Mouse (Mus musculus) B cell, adult 67 days (primary cell): ENCODE measurements around the gene Hnrnph2. TPM values are rescaled to one million over a fixed set of nuclear protein-coding genes. Genes with fewer than 3 reads are reported as not detected.

Source experiments
- total RNA-seq, 2 experiments: library from RNA; stranded (reverse); gene quantifications; 4 replicates each; pipeline ENCODE4 v1.2.4; 2023

The Hnrnph2 gene
- 100 to 1,000 TPM; 141 to 142 TPM for total RNA-seq

GRCm38 (mm10) chrX:134600659-134601379 is at the start of gene Hnrnph2, which contains the start of gene Gla:
Hnrnph2 (plus strand) TSS chrX:134601179.
Gla (minus strand) TSS chrX:134601125.

GRCm38 (mm10) chrX:134582888-134583669 is 17.9 kb upstream of the Hnrnph2 start, which contains the start of gene Btk:
Btk (minus strand) TSS chrX:134583570.

GRCm38 (mm10) chrX:134585103-134586002 is 15.6 kb upstream of the Hnrnph2 start, which contains the start of gene Rpl36a:
Rpl36a (plus strand) TSS chrX:134585654.

Other genes starting within 250 kb of the Hnrnph2 start
- gene Drp2, start 196.6 kb upstream of the Hnrnph2 start, total RNA-seq, result not detected
- gene Taf7l, start 124.7 kb upstream of the Hnrnph2 start, total RNA-seq, result not detected
- gene Timm8a1, start 59.3 kb upstream of the Hnrnph2 start, total RNA-seq, result 10 to 100 TPM; 19.4 to 20.6 TPM
- 100 to 1,000 TPM; 183 to 199 TPM for gene Btk, start 17.6 kb upstream of the Hnrnph2 start, total RNA-seq
- gene Rpl36a, start 15.5 kb upstream of the Hnrnph2 start, total RNA-seq, result 100 to 1,000 TPM; 481 to 549 TPM
- gene Gla, start 54 bp upstream of the Hnrnph2 start, total RNA-seq, result 10 to 100 TPM; 66.8 to 94.5 TPM
- gene Armcx4, start 85.3 kb downstream of the Hnrnph2 start, total RNA-seq, result 1 to 10 TPM; 1.7 to 2.3 TPM
- under 1 TPM in 1 of 2 experiments, not detected in 1; 0.83 TPM for gene Armcx1, start 116.8 kb downstream of the Hnrnph2 start, total RNA-seq
- 1 to 10 TPM; 3.9 to 5.2 TPM for gene Armcx6, start 150.2 kb downstream of the Hnrnph2 start, total RNA-seq
- gene Armcx3, start 155.4 kb downstream of the Hnrnph2 start, total RNA-seq, result 10 to 100 TPM; 17.4 to 18.1 TPM
- 10 to 100 TPM; 37.8 to 38.9 TPM for gene Armcx2, start 208.0 kb downstream of the Hnrnph2 start, total RNA-seq